Mouse (Mus musculus) monocyte, adult 5-6 weeks (primary cell): ENCODE measurements around the gene Adgrg3. TPM values are rescaled to one million over a fixed set of nuclear protein-coding genes. Genes with fewer than 3 reads are reported as not detected.

Source experiments
- ATAC-seq: fragments of 153-309, 156-312 bp; replicated peaks from 2 replicates; pipeline ENCODE4 v1.8.0; 2017; ENCODE audit warnings: mild to moderate bottlenecking; ENCODE audit not compliant: low TSS enrichment, insufficient number of reproducible peaks, severe bottlenecking, poor library complexity, low FRiP score
- total RNA-seq: library from RNA; stranded (forward); fragments of 200-1000, 200-491, 200-594 nt; gene quantifications from 3 replicates; pipeline ENCODE4 v1.2.3, GENCODE M21; 2017

Adgrg3 gene
- total RNA-seq, 1 experiment from 2014 or later: 15.5 TPM

DNA sequence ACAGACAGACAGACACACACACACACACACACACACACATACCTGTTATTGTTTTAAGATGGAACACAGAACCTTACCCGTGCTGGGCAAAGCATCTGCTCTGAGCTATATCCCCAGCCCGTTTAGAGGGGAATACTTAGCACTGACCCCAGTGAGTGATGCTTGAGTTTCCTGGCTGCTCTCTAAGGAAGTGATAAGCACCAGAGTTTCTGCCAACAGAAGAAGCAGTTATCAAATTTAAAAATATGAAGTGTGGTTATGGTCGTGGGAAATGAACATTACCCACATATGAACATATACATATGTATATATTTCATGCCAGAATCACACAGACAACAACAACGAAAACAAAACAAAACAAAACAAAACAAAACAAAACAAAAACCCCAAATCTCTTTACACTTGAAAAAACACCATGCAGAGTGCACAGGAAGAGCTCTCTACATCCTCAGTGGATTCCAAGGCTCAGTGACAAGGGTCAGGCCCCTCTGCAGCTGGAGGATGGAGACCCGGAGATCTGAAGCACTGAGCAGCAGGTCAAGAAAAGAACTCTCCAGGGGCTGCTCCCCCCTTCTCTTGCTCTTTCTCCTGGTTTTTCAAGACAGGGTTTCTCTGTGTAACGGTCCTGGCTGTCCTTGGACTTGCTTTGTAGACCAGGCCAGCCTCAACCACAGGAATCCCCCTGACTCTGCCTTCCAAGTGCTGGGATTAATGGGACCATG is 42.5 kb downstream of the Adgrg3 start:
- ATAC-seq: no peak

DNA sequence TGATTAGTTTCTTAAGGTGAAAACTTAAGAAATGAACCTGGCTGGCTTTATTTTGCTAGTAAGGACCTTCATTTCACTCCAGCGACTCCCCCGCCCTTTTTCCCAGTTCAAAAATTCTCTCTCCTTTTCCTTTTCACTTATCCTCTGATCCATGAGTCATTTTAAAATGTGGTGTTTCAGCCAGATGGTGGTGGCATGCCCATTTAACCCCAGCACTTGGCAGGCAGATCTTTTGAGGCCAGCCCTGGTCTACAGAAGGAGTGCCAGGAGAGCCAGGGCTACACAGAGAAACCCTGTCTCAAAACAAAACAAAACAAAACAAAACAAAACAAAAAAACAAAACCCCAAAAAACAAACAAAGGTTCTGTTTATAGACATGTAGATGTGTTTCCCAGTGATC is 47.0 kb downstream of the Adgrg3 start:
- ATAC-seq: no peak

DNA sequence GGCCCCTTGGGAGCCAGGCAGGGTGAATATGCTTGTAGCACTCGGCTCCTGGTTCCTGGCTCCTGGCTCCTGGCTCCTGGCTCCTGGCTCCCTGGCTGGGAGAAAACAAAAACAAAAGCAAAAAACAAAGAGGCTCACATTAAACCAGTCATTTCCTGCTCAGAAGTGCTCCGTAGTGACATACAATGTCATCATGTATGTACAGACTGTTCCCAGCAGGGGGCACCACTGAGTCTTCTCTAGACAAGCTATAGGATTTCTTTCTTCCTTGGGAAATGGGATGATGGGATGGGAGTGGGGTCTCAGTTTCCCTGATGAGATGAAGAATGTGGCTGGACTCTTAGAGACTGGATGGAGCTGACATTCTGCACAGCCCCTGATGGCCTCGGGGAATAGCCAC is 50.1 kb downstream of the Adgrg3 start:
- ATAC-seq: 0 out of 2 replicates have a peak, but pooled peaks have one; percentile 62

DNA sequence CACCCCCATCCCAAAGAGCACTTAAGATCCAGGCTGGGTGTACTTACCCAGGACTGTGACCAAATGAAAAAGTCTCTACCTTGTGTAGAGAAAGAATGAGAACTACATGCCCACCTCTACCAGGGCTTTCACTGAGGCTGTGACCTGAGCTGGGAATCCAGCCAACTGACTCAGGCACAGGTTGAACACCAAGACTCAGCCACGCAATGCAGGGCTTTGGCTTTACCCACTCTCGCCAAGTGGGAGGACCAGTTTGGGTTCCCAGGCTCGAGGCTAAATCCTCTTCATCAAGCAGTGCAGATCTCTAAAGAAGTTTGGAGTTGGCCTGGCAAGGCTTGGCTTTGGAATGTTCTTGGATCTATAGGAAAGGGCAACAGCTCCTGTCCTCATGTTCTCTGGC is 58.0 kb downstream of the Adgrg3 start:
- no peak for ATAC-seq

DNA sequence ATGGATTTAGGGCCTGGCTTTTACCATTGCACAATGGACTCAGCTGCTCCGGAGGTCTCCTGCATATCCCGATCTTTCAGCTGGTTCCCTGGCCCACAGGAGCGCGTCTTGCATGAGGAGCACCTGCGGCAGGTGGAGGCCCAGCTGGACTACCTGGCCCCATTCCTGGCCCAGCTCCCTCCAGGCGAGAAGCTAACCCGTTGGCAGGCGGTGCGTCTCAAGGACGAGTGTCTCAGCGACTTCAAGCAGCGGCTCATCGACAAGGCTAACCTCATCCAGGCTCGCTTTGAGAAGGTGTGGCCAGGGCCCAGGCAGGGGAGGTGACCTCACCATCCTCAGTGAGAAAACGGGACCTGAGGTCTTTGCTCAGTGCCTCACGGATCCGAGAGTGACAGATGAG is 58.7 kb downstream of the Adgrg3 start:
- ATAC-seq: no peak

DNA sequence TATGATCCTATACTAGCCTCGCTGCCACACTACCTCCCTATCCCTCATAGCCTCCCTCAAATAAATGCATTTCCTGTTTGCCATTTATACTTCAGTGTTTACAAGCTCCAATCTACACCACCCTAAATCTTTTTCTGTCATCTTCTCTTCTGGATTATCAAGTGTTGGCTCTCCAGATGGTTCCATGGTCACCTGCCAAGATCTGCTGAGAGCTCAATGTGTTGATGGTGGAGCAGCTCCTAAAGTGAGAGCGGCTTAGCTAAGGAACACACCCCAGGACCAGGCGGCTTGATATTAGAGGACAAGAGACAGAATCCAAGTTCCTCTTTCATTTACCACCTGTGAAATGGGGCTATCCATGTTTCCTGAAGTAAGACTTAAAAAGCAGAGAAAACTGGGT is 60.6 kb downstream of the Adgrg3 start:
- ATAC-seq: no peak

DNA sequence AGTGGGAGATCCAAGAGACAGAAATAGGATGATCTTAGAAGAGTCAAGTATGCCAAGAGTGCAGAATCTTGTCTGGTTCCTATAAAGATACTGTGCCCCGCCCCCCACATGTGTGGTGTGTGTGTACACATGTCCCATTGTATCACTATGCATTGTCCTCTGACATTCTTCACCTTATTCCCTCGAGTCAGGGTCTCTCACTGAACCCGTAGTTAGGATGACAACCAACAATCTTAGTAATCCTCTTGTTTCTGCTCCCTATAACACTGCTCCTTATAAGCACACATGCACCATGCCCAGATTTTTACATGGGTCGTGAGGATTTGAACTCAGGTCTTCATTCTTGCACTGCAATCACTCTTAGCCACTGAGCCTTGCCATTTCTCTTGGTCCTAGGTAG is 61.8 kb downstream of the Adgrg3 start:
- ATAC-seq: no peak

DNA sequence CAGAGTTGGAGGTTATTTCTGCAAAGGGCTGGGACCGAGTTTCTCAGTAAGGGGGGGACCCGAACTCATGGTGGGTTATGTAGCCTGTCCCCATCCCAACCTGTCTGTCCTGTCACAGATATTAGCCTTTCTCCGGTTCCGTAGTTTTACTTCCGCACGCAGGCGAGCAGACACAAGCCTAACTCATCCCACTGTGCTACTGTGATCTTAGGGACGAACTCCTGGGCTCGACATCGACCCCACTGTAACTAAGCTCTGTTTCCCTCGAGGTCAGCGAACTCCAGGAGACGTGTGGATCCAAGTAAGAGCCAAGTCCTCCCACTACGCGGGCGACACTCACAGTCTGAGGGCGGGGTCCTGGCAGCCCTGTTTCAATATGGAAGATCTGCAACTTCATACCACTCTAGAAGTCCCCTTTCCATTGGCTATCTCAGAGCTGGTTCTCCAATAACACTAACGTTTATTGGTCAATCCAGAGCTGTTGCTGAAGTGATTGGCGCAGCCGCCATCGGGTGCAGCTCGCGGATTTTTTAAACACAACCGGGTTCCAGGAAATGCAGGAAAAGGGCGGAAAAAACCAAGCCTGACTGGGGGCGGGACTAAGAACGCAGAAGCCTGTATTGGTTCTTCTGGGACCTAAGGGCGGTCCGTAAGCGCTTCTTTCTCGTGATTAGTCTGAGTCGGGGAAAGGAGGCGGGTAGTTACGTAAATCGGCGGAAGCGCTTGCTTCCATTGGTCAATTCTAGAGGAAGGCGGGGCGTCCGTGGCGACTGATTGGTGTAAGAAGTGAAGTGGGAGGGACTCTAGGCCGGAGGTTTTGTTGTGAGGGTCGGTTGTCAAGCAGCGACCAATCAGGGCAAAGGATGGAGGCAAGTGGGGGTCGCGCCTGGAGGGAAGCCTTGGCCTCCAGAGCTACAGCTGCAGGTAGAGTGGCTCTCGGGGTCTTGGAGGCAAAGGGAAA is 63.2 kb downstream of the Adgrg3 start, which contains the start of gene Katnb1:
Gene Katnb1 (plus strand): TSS at position 806 of the 961 bp plus-strand sequence.
- ATAC-seq: peak; percentile 85

DNA sequence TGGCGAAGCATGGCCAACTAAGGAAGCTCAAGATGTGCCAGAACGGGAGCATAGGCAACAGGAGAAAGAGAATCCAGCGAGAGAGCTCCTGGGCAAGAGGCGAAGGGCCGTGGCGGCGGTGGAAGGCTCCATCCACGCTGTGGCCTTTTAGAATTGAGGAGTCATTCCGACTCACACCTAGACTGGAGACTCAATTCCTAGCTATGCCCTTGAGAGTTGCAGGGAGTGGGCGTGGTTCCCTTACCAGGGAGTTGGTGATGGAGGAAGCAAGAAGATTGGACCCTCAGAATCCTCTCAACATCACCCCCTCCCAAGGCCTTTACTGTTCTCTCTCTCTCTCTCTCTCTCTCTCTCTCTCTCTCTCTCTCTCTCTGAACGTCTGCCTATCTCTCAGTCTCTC is 64.2 kb downstream of the Adgrg3 start:
- no peak for ATAC-seq

DNA sequence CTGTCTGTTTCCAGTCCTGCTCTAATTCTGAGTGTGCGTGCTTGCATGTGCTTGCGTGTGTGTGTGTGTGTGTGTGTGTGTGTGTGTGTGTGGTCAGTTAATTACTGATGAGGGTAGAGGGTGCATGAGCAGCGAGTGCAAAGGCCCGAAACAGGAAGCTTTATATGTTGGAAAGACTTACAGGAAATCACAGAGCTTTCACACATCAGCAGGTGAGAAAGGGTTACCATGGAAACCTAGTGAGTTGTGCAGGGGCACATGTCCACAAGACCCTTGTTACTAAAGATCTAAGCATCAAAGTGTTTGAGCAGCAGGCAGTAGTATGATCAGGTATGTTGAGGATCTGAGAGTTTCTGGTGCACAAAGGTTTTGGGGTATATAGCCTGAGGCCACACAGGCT is 66.8 kb downstream of the Adgrg3 start:
- no peak for ATAC-seq

DNA sequence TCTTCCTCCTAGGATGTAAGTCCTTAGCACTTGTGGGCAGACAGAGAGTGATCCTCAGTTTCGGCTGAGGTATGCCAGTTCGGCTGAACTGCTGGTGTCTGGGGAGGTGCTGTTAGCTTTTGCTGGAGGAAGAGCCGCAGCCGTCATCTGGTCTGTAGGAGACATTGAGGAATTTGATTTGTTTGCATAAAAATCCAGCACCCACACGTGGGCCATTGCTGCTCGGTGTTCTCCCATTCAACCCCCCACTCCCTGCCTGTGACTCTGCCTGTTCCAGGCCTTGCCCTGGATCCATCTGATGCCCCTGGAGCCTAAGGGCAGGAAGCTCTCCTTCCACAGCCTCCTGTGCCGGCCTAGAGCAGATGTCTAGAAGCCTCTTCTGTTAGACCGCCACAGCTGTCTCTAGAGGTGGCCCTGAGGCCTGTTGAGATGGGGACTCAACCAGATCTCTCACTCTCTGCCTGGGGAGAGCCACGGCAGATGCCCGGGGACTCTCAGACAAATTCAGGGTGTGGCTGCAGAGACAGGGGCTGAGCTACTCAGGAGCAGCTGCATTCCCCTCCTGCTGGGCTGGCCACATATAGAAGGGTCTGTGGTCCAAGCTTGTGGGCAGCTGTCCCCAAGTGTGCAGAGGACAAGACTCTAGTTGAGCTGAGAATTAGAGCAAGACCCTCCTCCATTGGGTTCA is 67.4 kb downstream of the Adgrg3 start:
- ATAC-seq: no peak

DNA sequence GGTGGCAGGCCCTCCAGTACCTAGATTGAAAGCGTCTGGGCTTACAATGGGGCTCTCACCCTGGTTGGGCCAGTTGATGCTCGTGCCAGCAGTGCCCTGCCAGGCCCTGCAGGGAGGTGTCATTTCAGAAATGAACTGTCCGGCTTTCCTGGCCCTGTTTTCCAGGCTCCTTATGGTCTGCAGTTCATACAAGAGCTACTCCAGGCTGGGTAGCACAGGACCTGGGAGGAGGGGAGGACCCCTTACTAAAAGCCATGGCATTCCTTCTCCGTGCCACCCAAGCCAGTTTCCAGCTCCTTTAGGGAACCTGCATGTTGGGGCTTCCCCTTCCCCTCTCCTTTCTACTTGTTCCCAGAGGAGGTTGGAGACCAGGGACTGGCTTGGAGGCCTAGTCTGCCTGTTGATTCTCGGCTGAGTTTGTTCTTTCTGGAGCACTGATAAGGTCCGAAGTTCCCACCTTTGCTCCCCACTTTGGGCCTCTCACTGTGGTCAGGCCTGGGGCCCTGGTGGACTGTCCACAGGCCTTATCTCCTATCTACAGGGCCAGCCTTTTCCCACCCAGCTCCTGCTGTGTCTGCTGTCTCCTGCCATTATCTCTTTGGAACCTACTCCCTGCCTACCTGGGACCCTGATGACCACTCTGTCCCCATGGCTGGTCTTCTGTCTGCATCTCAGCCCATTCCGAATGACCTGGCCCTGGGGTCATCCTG is 68.1 kb downstream of the Adgrg3 start:
- no peak for ATAC-seq

DNA sequence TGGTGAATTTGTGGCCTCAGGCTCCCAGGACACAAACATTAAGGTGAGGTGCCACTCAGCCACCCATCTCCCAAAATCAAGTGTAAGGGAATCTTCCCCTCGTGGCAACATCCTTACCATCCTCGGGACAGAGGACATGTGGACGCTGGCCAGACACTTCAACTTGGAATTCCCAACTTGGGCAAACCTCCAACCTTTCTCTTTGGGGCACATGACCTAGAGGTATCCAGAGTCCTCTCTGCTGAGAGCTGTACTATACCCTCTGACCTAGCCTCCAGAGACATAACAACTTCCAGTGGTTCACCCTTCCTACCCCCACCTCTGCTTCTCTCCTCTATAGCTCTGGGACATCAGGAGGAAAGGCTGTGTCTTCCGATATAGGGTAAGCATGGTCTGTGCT is 76.1 kb downstream of the Adgrg3 start:
- no peak for ATAC-seq

Other genes with a start within 250 kb of the Adgrg3 start
- gene Cx3cl1, start 245.7 kb upstream of the Adgrg3 start, total RNA-seq: not detected in 3 replicates
- not detected in 3 replicates for gene Ccl17, start 207.2 kb upstream of the Adgrg3 start, total RNA-seq
- 23.0 to 27.5 TPM (median 25.1 TPM) in 3 replicates for gene Coq9, start 179.4 kb upstream of the Adgrg3 start, total RNA-seq
- 17.0 to 23.7 TPM (median 17.3 TPM) in 3 replicates for gene Ciapin1, start 179.3 kb upstream of the Adgrg3 start, total RNA-seq
- 36.9 to 49.4 TPM (median 40.6 TPM) in 3 replicates for gene Polr2c, start 160.2 kb upstream of the Adgrg3 start, total RNA-seq
- gene Dok4, start 141.4 kb upstream of the Adgrg3 start, total RNA-seq: 0.97 to 4.5 TPM (median 1.2 TPM) in 3 replicates
- 1.1 to 11.3 TPM (median 1.8 TPM) in 3 replicates for gene Ccdc102a, start 99.6 kb upstream of the Adgrg3 start, total RNA-seq
- gene Adgrg5, start 94.0 kb upstream of the Adgrg3 start, total RNA-seq: 0.86 to 2.6 TPM (median 1.9 TPM) in 3 replicates
- 2.2 to 16.6 TPM (median 4.6 TPM) in 3 replicates for gene Adgrg1, start 42.9 kb upstream of the Adgrg3 start, total RNA-seq
- not detected in 3 replicates for gene Drc7, start 37.4 kb downstream of the Adgrg3 start, total RNA-seq
- 12.6 to 46.5 TPM (median 38.6 TPM) in 3 replicates for gene Katnb1, start 63.5 kb downstream of the Adgrg3 start, total RNA-seq
- 21.9 to 28.7 TPM (median 25.8 TPM) in 3 replicates for gene Kifc3, start 185.1 kb downstream of the Adgrg3 start, total RNA-seq